In genomic region chr19:12007105-12007931, GRCm38 (mm10) we compare ENCODE assay signal across 8 mouse cellular contexts. TPM values are rescaled to one million over a fixed set of nuclear protein-coding genes. Genes with fewer than 3 reads are reported as not detected.
A peak's percentile ranks its signal among the peaks of the same experiment; 100 is the strongest.
DNase-seq lines count a peak whose midpoint lies in the region; ATAC-seq lines count a peak whose summit lies in the region.

No protein-coding gene starts in this region.

- ATAC-seq in heart, embryonic 15.5 days (replicated peaks; ENCODE audit: insufficient number of reproducible peaks, insufficient read depth, low FRiP score, low read depth), result no peak
- no peak for ATAC-seq in stomach, embryonic 15.5 days (ENCODE audit: insufficient read depth, low FRiP score, low read depth)

- H3K9me3 ChIP-seq in heart, embryonic 15.5 days (replicated peaks), result no peaks in the 10 kb centered on the region
- no peaks in the 10 kb centered on the region for H3K9me3 ChIP-seq in stomach, embryonic 15.5 days

- no peaks in the 10 kb centered on the region for H3K36me3 ChIP-seq in heart, embryonic 15.5 days
- no peaks in the 10 kb centered on the region for H3K36me3 ChIP-seq in stomach, embryonic 15.5 days

- peak overlapping the region; percentile 78 for H3K4me2 ChIP-seq in heart, embryonic 15.5 days
- peak overlapping the region; percentile 68 for H3K4me2 ChIP-seq in stomach, embryonic 15.5 days

- no peaks in the 10 kb centered on the region for H3K27me3 ChIP-seq in heart, embryonic 15.5 days
- H3K27me3 ChIP-seq in stomach, embryonic 15.5 days (replicated peaks), result no peaks in the 10 kb centered on the region

- 10% methylated on average over 17 of the region's 17 CpGs for WGBS in heart, embryonic 15.5 days
- 14% methylated on average over 17 of the region's 17 CpGs for WGBS in stomach, embryonic 15.5 days

- peak; percentile 22 for DNase-seq in cerebellum, adult 11 months
- DNase-seq in cerebellum, postnatal 4 days (ENCODE audit: low spot score in 2 of 2), result no peak
- DNase-seq in MN1 (ENCODE audit: low spot score), result peak; percentile 70
- peak; percentile 80 for DNase-seq in embryo, embryonic 10 days (ENCODE audit: low spot score)
- DNase-seq in kidney, postnatal 25 days, result peak; percentile 54 to 59
- DNase-seq in mesoderm, embryonic 11.5 days (ENCODE audit: low read depth, low spot score), result peak; percentile 70

- peaks cover 31% of the 10 kb centered on the region for H3K4me1 ChIP-seq in heart, embryonic 15.5 days (replicated peaks)
- peaks cover 14% of the 10 kb centered on the region; the same call in 1 of the 2 replicates for H3K4me1 ChIP-seq in stomach, embryonic 15.5 days

- H3K4me3 ChIP-seq in heart, embryonic 15.5 days, result peak overlapping the region; percentile 59
- peak overlapping the region; percentile 70 for H3K4me3 ChIP-seq in stomach, embryonic 15.5 days (replicated peaks)

- H3K9ac ChIP-seq in heart, embryonic 15.5 days, result no peak overlapping the region
- no peak overlapping the region for H3K9ac ChIP-seq in stomach, embryonic 15.5 days

- H3K27ac ChIP-seq in heart, embryonic 15.5 days, result no peak overlapping the region
- H3K27ac ChIP-seq in stomach, embryonic 15.5 days, result no peak overlapping the region

RNA-seq across cellular contexts. Expression of gene Olfr1423, which starts 33.8 kb away (rescaled TPM):
- 0.03 TPM in 1 of 2 replicates, not detected in the other for polyA plus RNA-seq in heart, embryonic 15.5 days (2015; fragmentation: Nextera tagmentation; extraction: Ambion mirVana)
- polyA plus RNA-seq in stomach, embryonic 15.5 days (2015; fragmentation: Nextera tagmentation; extraction: Ambion mirVana), result not detected in 2 replicates

RNA-seq across cellular contexts. Expression of gene Osbp, which starts 41.6 kb away (rescaled TPM):
- 4.3 and 4.4 TPM in 2 replicates for polyA plus RNA-seq in heart, embryonic 15.5 days (2015; fragmentation: Nextera tagmentation; extraction: Ambion mirVana)
- polyA plus RNA-seq in stomach, embryonic 15.5 days (2015; fragmentation: Nextera tagmentation; extraction: Ambion mirVana), result 4.9 and 5.0 TPM in 2 replicates

RNA-seq across cellular contexts. Expression of gene Olfr1424, which starts 55.2 kb away (rescaled TPM):
- polyA plus RNA-seq in heart, embryonic 15.5 days (2015; fragmentation: Nextera tagmentation; extraction: Ambion mirVana), result not detected in 2 replicates
- polyA plus RNA-seq in stomach, embryonic 15.5 days (2015; fragmentation: Nextera tagmentation; extraction: Ambion mirVana), result not detected in 2 replicates

Comparison
In these comparisons a context has a peak if more than half of its experiments do, and no peak if none do; other contexts are left out.
1. DNase-seq: peak in cerebellum, adult 11 months (single experiment), MN1 (single experiment), embryo, embryonic 10 days (single experiment), kidney, postnatal 25 days (2 of 2) and mesoderm, embryonic 11.5 days (single experiment); none in cerebellum, postnatal 4 days (0 of 2).